Comparison of ENCODE assay signal across 9 mouse cellular contexts in genomic region chr7:141099911-141100691, GRCm38 (mm10). TPM values are rescaled to one million over a fixed set of nuclear protein-coding genes. Genes with fewer than 3 reads are reported as not detected.
A peak's percentile ranks its signal among the peaks of the same experiment; 100 is the strongest.
DNase-seq lines count a peak whose midpoint lies in the region; ATAC-seq and TF ChIP-seq lines count a peak whose summit lies in the region.
"Had no signal": no experiment of that assay in that cellular context is flagged by ENCODE, and none has a peak within 500 bp of the region (broad histone marks: within the 10 kb centered on the region; RNA-seq: fewer than 3 reads in every experiment).

Sigirr (minus strand) TSS chr7:141100572.

- H3K4me3 ChIP-seq in kidney, embryonic 14.5 days (ENCODE audit: low read length), result peak within 1 kb of the TSS; percentile 41
- H3K4me3 ChIP-seq in lung, embryonic 15.5 days, result peak within 1 kb of the TSS; percentile 47
- H3K4me3 ChIP-seq in olfactory bulb, adult 2 months (ENCODE audit: insufficient read depth, low read depth, low read length), result peak within 1 kb of the TSS; percentile 31

- WGBS in kidney, embryonic 14.5 days, result under 1% methylated on average over 56 of the region's 56 CpGs
- WGBS in lung, embryonic 15.5 days, result 1% methylated on average over 56 of the region's 56 CpGs
- WGBS in olfactory bulb, adult 2 months, result 3% methylated on average over 56 of the region's 56 CpGs

- no peak within 1 kb of the TSS for H3K27ac ChIP-seq in kidney, embryonic 14.5 days (ENCODE audit: low read depth, low read length)
- H3K27ac ChIP-seq in lung, embryonic 15.5 days, result peak within 1 kb of the TSS; percentile 81
- no peak within 1 kb of the TSS for H3K27ac ChIP-seq in olfactory bulb, adult 2 months (ENCODE audit: insufficient read depth, low read depth, low read length)

- no peaks in the 10 kb centered on the region for H3K9me3 ChIP-seq in kidney, embryonic 14.5 days (ENCODE audit: control insufficient read depth, low read length)
- H3K9me3 ChIP-seq in lung, embryonic 15.5 days, result no peaks in the 10 kb centered on the region

- H3K36me3 ChIP-seq in kidney, embryonic 14.5 days (ENCODE audit: control insufficient read depth, insufficient read depth, low read length), result no peaks in the 10 kb centered on the region
- H3K36me3 ChIP-seq in lung, embryonic 15.5 days, result no peaks in the 10 kb centered on the region

- peak within 1 kb of the TSS; percentile 77 for H3K4me2 ChIP-seq in kidney, embryonic 14.5 days (replicated peaks; ENCODE audit: low read depth, low read length)
- H3K4me2 ChIP-seq in lung, embryonic 15.5 days, result peak within 1 kb of the TSS; percentile 86

- H3K27me3 ChIP-seq in kidney, embryonic 14.5 days (ENCODE audit: control insufficient read depth, insufficient read depth, low read length), result peaks cover 21% of the 10 kb centered on the region
- H3K27me3 ChIP-seq in lung, embryonic 15.5 days, result peaks cover 34% of the 10 kb centered on the region

- DNase-seq in cerebellum, postnatal 36 days, result peak; percentile 25 to 35
- DNase-seq in cerebellum, adult 11-12 months, result no peak
- DNase-seq in T-cell, adult 2 months (ENCODE audit: low spot score), result peak; percentile 77
- DNase-seq in gonadal fat pad, adult 2 months (ENCODE audit: low read depth), result no peak
- DNase-seq in gastrocnemius, postnatal 4 days (ENCODE audit: low spot score in 2 of 2), result no peak

- peaks cover 4% of the 10 kb centered on the region; the same call in 1 of the 2 replicates for H3K4me1 ChIP-seq in kidney, embryonic 14.5 days (ENCODE audit: control insufficient read depth, insufficient read depth, low read length)
- peaks cover 16% of the 10 kb centered on the region for H3K4me1 ChIP-seq in lung, embryonic 15.5 days
- peaks cover 11% of the 10 kb centered on the region for H3K4me1 ChIP-seq in olfactory bulb, adult 2 months (ENCODE audit: control insufficient read depth, insufficient read depth, low read length)

- peak within 1 kb of the TSS; percentile 54 for H3K9ac ChIP-seq in kidney, embryonic 14.5 days (ENCODE audit: low read depth, low read length)
- peak within 1 kb of the TSS; percentile 53 for H3K9ac ChIP-seq in lung, embryonic 15.5 days

- TF ChIP-seq CTCF in olfactory bulb, adult 2 months (IDR thresholded peaks at IDR 0.05; ENCODE audit: insufficient read depth, low read depth, low read length), result no peak

- TF ChIP-seq POLR2A in olfactory bulb, adult 2 months (IDR thresholded peaks at IDR 0.05; ENCODE audit: insufficient read depth, low read depth, low read length), result no peak

- peak; percentile 71 for ATAC-seq in kidney, embryonic 14.5 days (ENCODE audit: low FRiP score, low TSS enrichment)
- peak; percentile 49; the same call in 1 of the 2 replicates for ATAC-seq in lung, embryonic 15.5 days (ENCODE audit: borderline replicate concordance, extremely low read depth, low FRiP score, low TSS enrichment)
- ATAC-seq: Patski had no signal

RNA-seq across cellular contexts. Expression of gene Sigirr, which starts in this region (rescaled TPM):
- 22.0 and 23.1 TPM in 2 replicates for polyA plus RNA-seq in gonadal fat pad, adult 2 months (2012; rRNA removed)
- 9.5 and 11.7 TPM in 2 replicates for polyA plus RNA-seq in kidney, embryonic 14.5 days (2014; fragmentation: Nextera tagmentation; extraction: Ambion mirVana)
- 12.8 and 15.1 TPM in 2 replicates for polyA plus RNA-seq in lung, embryonic 15.5 days (2015; fragmentation: Nextera tagmentation; extraction: Ambion mirVana)
- polyA plus RNA-seq in olfactory bulb, adult 2 months (2012; ENCODE audit: insufficient read depth, insufficient read length, low replicate concordance, missing spikeins), result not detected in 2 replicates
- 1 to 10 TPM; 2.9 to 3.7 TPM for total RNA-seq in gastrocnemius, postnatal 4 days (2021)

Comparison
In these comparisons a context has a peak if more than half of its experiments do, and no peak if none do; other contexts are left out.
1. DNase-seq: peak in cerebellum, postnatal 36 days (2 of 2) and T-cell, adult 2 months (single experiment); none in cerebellum, adult 11-12 months (single experiment), gonadal fat pad, adult 2 months (single experiment) and gastrocnemius, postnatal 4 days (0 of 2).
2. Peak in every context shown above with its lines, with median percentiles within 50 percentile points of each other: H3K4me3 ChIP-seq.